Mouse (Mus musculus) testis, adult 2 months (tissue): ENCODE results near the gene Sspn. TPM values are rescaled to one million over a fixed set of nuclear protein-coding genes. Genes with fewer than 3 reads are reported as not detected.

Experiments used
- H3K27ac ChIP-seq: fragments of 200-500 bp; 2 replicates; pipeline ENCODE4 v1.5.1; 2012; ENCODE audit warnings: low read depth, low read length; ENCODE audit not compliant: control insufficient read depth, insufficient read depth
- H3K27me3 ChIP-seq: fragments of 200-500 bp; 2 replicates; pipeline ENCODE4 v1.6.1; 2012; ENCODE audit warnings: mild to moderate bottlenecking, low read length, moderate library complexity; ENCODE audit not compliant: control insufficient read depth, insufficient read depth
- H3K36me3 ChIP-seq: fragments of 200-500 bp; 2 replicates; pipeline ENCODE4 v1.6.1; 2012; ENCODE audit warnings: mild to moderate bottlenecking, low read length; ENCODE audit not compliant: control insufficient read depth, insufficient read depth
- H3K4me1 ChIP-seq: fragments of 200-500 bp; 2 replicates; pipeline ENCODE4 v1.6.1; 2012; ENCODE audit warnings: low read length; ENCODE audit not compliant: control insufficient read depth, insufficient read depth
- H3K4me3 ChIP-seq: fragments of 200-500 bp; 2 replicates; pipeline ENCODE4 v1.5.1; 2012; ENCODE audit warnings: low read depth, mild to moderate bottlenecking, low read length, moderate library complexity, mixed read lengths; ENCODE audit not compliant: control insufficient read depth
- CTCF ChIP-seq: fragments of 200-500 bp; IDR thresholded peaks from 2 replicates; pipeline ENCODE4 v1.5.1; 2012; ENCODE audit warnings: low read depth, mild to moderate bottlenecking, inconsistent platforms, low read length, moderate library complexity; ENCODE audit not compliant: control insufficient read depth, insufficient read depth, insufficient replicate concordance
- POLR2A ChIP-seq: fragments of 200-500 bp; IDR thresholded peaks from 2 replicates; pipeline ENCODE4 v1.6.1; 2012; ENCODE audit warnings: low read depth, mild to moderate bottlenecking, inconsistent platforms, low read length, moderate library complexity; ENCODE audit not compliant: control insufficient read depth
- polyA plus RNA-seq: library from polyadenylated mRNA; depleted of rRNA; stranded (reverse); fragments of >200 nt; gene quantifications from 2 replicates; pipeline ENCODE4 v1.2.3, GENCODE M21; 2012; rRNA removed

Sspn gene
- polyA plus RNA-seq, 1 experiment, result 1.0 TPM

DNA sequence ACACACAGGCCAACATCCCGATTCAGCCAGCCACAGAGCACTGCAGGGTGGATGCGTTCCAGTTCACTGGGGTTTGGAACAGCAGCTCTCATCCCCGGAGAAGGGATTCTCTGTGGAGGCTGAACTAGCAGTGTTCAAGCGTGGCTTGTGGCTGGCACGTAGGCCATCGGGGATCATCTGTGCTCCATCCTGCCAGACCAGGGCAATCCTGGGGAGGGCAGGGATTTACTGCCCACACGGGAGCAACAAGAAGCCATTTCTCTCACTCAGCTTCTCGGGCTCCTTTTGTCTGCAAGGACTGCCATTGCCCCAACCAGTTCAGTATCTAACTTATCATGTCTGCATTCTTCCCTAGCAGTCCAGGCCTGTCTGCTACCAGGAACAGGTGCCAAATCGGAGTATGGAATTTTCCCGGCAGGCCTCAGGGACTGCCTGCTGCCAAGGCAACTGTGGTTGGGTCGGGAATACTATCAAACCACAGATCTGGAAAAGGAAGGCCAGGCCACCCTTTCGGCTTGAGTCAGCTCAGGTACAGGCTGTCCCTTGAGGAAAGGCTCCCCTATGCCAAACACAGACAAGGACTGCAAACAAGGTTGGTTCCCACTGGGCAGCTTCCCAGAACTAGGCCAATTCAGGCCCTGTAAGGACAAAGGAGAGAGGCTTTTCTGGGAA lies 78.8 kb downstream of the Sspn start:
- TF ChIP-seq CTCF (no peak), POLR2A (no peak)
- Histone ChIP-seq H3K27ac (no peak overlapping the region), H3K4me1 (no peaks in the 10 kb centered on the region), H3K27me3 (no peaks in the 10 kb centered on the region), H3K4me3 (no peak overlapping the region), H3K36me3 (no peaks in the 10 kb centered on the region)

DNA sequence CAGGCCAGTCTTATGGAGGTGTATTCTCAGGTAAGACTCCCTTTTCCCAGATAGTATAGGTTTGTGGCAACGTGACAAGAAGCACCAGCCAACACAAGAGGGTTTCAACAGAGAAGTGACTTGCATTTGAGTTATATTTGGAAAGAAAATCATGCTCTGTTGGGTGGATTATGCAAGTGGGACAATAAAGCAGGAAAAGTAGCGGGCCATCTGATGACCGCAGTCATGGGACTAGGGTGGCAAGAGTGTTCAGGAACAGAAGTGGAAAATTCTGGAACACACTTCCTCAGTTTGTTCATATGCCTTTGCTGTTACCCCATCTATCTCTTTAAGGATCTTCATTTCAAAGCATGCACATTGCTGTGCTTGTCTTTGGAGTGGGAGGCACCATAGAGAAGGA lies 82.9 kb downstream of the Sspn start:
- Histone ChIP-seq H3K4me1 (no peaks in the 10 kb centered on the region), H3K4me3 (no peak overlapping the region), H3K27me3 (no peaks in the 10 kb centered on the region), H3K27ac (no peak overlapping the region), H3K36me3 (no peaks in the 10 kb centered on the region)
- TF ChIP-seq CTCF, result no peak
- no peak for TF ChIP-seq POLR2A

Other genes with a start within 250 kb of the Sspn start
- 3.1 and 3.9 TPM in 2 replicates for gene Rassf8, start 184.9 kb upstream of the Sspn start, polyA plus RNA-seq
- gene Bhlhe41, start 66.1 kb upstream of the Sspn start, polyA plus RNA-seq, result 0.40 and 0.83 TPM in 2 replicates